Mouse (Mus musculus) adrenal gland, adult 8-10 months (tissue): Measurements from ENCODE around the gene Inf2. TPM values are rescaled to one million over a fixed set of nuclear protein-coding genes. Genes with fewer than 3 reads are reported as not detected.

ENCODE experiments used
- DNase-seq: peaks from one replicate; pipeline ENCODE4 v3.0.0; 2022
- total RNA-seq, 4 experiments: library from RNA; stranded (reverse); gene quantifications; 2 replicates each; pipeline ENCODE4 v1.2.4; 2022

Inf2 gene
- total RNA-seq = 10 to 100 TPM; 34.6 to 65.5 (median 48.9) TPM

DNA sequence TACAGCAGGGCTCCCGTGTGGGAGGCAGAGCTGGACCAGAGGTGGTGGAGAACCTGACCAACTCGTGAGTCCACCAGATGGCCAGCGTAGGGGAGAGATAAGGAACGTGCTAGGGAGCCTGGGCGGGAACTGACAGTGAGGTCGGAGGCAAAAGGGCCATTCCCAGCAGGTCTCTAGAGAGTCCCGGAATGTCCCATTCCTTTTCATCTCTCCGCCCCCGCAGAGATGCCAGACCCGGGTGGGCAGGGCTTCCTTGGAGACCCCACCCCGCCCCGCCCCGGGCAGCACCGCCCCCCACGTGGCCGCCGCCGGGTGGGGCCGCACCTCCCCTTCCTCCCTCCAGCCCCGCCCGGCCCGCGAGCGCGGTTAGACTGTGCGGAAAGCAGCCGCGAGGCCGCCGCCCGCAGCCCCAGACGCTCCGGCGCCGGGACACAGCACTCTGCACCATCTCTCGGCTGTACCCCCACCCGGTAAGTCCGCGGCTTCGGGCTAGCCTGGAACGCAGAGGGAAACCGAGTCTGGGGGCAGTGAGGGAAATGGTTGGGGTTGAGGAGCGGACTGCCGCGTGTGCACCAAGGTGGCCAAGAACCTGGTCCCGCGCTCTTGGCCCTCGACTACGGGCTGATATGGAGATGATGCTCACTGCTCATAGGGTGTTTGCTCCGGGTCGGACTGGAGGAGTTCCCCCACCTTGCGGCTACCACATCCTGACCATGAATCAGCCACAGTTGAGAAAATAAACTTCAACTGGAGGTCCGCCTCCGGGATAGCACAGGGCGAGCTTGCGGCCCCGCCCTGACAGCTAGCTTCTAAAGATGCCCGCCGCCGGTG, at the start of gene Inf2:
Gene Inf2 (plus strand): TSS at position 359 of the 831 bp plus-strand sequence.
- DNase-seq = peak; percentile 81

DNA sequence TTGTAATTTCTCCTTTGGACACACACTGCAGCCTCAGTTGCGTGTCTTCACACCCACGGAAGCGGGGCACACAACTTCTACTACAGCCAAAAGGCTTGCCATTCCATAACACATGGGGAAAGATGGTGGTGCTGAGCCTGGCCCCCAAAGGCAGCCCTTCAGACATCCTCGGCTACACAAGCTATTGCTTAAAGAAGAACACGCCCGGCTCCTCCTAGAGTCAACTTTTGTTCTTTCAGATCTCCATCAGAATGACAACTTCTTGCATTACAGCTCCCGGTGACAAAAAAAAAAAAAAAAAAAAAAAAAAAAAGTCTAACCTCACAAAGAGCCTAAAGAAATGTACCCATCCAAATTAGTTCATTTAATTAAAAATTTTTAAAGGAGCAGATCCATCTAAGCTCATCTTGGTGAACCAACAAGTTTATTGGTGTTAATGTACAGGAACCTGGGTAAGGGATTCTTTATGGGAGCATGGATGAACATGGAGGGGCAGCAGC, 49.1 kb upstream of the Inf2 start:
- no peak for DNase-seq

DNA sequence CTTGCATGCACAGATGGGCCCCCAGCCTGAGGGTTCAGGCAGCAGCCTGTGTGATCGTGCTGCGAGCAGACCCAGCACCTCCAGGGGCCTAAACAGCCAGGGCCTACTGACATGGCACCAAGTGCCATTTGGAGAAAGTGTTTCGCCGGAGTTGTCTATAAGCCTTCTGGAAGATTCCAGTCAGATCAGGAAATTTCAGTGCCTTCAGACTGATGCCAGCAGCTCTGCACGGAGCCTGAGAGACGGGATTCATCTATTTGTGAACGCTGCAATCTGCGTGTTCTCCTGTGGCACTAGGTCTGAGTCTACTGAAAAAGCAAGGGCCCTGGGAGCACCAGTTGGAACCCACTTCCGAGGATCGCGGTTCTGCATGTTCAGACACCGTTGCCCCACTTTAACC, 48.3 kb upstream of the Inf2 start:
- DNase-seq = no peak

DNA sequence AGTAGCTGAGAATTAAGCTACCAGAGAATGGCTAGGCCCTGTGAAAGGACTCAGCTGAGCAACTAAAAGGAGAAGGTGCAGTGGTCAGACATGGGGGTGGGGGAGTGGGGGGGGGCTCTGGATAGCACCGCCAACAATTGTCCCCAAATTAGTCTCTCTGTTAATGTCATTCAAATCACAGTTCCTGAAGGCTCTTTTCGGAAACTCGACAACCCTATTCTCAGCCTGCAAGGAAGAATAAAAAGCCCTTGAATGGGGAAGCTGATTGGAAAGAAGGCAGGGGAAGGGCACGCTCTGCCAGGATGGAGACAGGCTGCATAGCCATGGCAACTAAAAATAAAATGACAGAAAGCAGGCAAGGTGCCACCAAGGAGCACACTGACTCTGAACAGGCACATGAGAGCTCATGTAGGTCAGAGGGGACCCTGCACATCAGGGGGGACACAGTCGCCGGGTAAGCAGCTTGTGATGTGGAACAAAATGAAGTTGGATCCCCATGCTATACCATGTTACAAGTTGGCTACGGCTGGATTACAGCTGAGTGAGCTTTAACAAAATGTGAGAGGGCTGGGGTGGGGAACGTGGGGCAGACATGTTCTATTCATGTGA, 47.0 kb upstream of the Inf2 start:
- no peak for DNase-seq

- DNase-seq = no peak
These were observed 46.2 kb upstream of the Inf2 start for GRCm38 (mm10) chr12:112542257-112542919.

- peak; percentile 72 for DNase-seq
These were observed 45.7 kb upstream of the Inf2 start for GRCm38 (mm10) chr12:112542920-112543300.

DNA sequence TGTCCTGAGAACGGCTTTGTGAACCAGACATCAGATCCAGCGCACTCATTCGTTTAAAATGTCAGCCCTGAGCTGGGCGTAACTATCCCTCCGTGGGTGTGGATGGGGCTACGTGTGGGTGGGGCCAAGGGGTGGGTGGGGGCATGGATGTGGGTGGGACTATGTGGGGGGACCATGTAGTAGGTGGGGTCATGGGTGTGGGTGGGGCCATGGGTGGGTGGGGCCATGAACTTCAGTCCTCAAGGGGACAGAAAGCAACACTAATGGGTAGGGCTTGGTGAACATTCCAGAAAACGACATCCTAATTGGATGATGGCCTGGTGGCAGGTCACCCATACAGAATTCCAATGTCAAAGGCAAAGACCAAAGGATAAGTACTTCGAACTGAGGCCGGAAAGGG, 44.6 kb upstream of the Inf2 start:
- DNase-seq = no peak

GRCm38 (mm10) chr12:112544946-112545701, 43.5 kb upstream of the Inf2 start:
- no peak for DNase-seq

DNA sequence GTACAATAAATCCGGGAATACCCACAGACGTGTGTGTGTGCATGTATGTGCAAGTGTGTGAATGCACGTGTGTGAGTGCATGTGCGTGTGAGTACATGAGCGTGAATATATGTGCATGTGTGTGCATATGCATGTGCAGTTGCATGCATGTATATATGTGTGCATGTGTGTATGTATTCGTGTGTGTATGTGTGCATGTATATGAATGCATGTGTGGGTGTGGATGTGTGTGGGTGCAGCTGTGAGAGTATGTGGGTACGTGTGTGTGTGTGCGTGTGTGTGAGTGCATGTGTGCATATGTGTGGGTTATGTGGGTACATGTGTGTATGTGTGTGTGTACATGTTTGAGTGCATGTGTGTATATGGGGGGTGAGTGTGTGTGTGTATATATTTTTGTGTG, 42.5 kb upstream of the Inf2 start:
- no peak for DNase-seq

DNA sequence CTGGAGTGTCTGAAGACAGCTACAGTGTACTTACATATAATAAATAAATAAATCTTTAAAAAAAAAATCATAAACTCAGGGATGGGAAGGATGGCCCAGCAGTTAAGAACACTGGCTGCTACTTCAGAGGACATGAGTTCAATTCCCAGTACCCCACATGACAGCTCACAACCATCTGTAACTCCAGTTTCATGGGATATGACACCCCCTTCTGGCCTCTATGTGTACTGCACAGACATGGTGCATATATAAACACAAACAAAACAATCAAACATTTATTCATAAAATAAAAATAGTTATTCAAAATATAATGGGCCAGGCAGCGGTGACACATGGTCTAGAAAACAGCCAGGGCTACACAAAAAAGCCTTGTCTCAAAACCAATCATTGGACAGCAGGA, 39.3 kb upstream of the Inf2 start:
- no peak for DNase-seq

GRCm38 (mm10) chr12:112551861-112552375, 36.7 kb upstream of the Inf2 start:
- DNase-seq = peak; percentile 70

GRCm38 (mm10) chr12:112552520-112552919, 36.1 kb upstream of the Inf2 start:
- no peak for DNase-seq

- no peak for DNase-seq
These were observed 33.7 kb upstream of the Inf2 start for GRCm38 (mm10) chr12:112554900-112555299.

GRCm38 (mm10) chr12:112556531-112557060, 32.0 kb upstream of the Inf2 start:
- DNase-seq = no peak

GRCm38 (mm10) chr12:112557219-112557618, 31.4 kb upstream of the Inf2 start:
- no peak for DNase-seq

DNA sequence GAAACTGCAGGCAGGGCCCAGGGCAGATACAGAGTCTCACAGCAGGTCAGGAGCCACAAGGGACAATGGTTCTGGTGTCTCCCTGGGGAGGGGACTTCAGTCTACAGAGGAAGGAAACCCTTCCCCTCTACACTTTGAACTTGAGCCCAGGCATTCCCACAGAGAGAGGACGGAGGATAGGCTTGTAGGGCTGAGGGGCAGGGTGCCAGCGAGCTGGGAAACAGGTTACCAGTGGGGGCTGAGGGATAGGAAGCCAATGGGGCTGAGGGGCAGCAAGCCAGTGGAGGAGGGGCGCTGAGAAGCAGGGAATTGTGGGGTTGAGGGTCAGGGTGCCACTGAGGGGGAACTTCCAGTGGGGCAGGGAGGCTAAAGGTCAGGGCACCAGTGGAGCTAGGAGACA, 29.4 kb upstream of the Inf2 start:
- no peak for DNase-seq

GRCm38 (mm10) chr12:112559671-112560070, 28.9 kb upstream of the Inf2 start:
- no peak for DNase-seq

DNA sequence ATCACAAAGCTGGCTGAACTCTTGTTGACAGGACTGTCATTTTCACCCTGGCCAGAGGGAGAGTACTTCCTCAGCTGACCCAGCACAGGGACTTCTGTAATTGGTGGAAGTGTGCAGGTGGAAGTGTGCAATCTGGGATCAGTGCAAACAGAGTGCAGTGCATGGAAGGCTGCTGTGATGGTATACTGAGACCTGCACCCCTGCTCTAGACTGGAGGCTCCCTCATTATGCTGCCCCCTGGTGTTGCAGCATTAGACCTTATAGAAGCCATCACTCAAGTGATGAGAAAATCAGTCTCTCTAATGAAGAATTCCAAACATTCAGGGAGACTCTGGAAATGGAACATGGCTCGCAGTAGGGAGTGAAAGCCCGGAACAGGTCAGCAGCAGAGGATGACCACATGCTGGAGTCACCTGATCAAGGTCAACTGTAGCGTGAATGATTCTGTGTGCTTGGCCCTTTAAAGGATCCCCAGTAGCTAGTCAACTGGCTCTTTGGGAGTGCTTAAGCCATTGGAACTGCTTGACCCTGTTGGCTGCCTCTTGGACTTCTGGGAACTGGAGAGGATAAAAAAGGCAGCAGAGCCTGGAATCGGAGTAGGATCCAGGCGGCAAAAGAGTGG, 28.3 kb upstream of the Inf2 start:
- no peak for DNase-seq

DNA sequence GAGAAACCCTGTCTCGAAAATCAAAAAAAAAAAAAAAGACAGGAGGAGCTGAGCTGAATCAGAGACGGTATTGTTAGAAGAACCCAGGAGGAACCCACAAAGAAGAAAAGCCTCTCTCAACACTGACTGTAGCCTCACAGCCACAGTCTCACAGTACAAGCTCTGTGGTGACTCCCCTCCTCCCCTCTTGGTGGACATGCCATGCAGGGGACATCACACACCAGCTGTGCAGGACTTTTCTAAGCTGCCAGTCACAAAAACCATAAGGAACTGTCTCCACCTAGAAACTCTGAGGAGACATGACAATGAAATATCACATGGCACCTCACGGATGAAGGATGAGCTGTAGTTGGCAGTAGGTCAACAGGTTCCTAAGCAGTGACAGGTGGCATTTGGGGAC, 27.4 kb upstream of the Inf2 start:
- DNase-seq = no peak

DNA sequence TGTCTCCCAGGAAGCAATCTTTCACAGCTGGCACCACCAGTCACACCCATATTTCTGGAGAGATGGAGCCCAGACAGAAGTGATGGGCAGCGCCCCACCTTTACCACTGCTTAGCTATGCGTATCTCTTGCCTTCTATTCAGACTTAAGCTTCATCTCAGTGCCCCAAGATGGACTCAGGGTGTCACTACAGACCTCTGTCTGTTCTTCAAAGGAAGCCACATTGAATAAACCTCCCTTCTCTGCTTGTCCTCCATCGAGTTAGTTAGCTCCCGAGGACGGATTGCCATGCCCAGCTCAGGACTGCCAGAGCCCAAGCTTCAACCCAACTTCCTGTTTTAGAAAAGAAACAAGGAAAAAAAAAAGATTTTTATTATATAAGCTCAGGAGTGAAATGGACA, 26.1 kb upstream of the Inf2 start:
- DNase-seq = no peak

GRCm38 (mm10) chr12:112563011-112563410, 25.6 kb upstream of the Inf2 start:
- no peak for DNase-seq

GRCm38 (mm10) chr12:112570160-112570559, 18.4 kb upstream of the Inf2 start:
- DNase-seq = no peak
